Mouse (Mus musculus): Measurements from ENCODE around the gene Ehbp1. TPM values are rescaled to one million over a fixed set of nuclear protein-coding genes. Genes with fewer than 3 reads are reported as not detected.

Ehbp1 gene
- polyA plus RNA-seq, 1 experiment from 2014 or later = 11.5 TPM

- Histone ChIP-seq H3K4me3 (ENCODE audit: low read depth, low read length) (no peak overlapping the region), H3K9ac (no peak overlapping the region), H3K27me3 (ENCODE audit: insufficient read depth, low read length) (no peaks in the 10 kb centered on the region), H3K36me3 (ENCODE audit: insufficient read depth) (no peaks in the 10 kb centered on the region), H3K9me3 (ENCODE audit: low read depth, low read length) (no peaks in the 10 kb centered on the region), H3K4me1 (ENCODE audit: insufficient read depth) (no peaks in the 10 kb centered on the region), H3K27ac (ENCODE audit: low read depth) (no peak overlapping the region), H3K4me2 (no peak overlapping the region)
- TF ChIP-seq CTCF (IDR thresholded peaks at IDR 0.05; ENCODE audit: low read depth) = no peak
- WGBS = 55% methylated on average over 7 of the region's 7 CpGs
- ATAC-seq (ENCODE audit: insufficient read depth) (no peak), DNase-seq (no peak)
These were observed 307.5 kb downstream of the Ehbp1 start for GRCm38 (mm10) chr11:22034564-22035105.

GRCm38 (mm10) chr11:22033582-22033981, 308.5 kb downstream of the Ehbp1 start:
- no peaks in the 10 kb centered on the region for H3K27me3 ChIP-seq (ENCODE audit: insufficient read depth, low read length)
- H3K4me2 ChIP-seq = no peak overlapping the region
- no peaks in the 10 kb centered on the region for H3K9me3 ChIP-seq (ENCODE audit: low read depth, low read length)
- H3K9ac ChIP-seq = no peak overlapping the region
- ATAC-seq (ENCODE audit: insufficient read depth) (no peak), DNase-seq (no peak)
- no peak for TF ChIP-seq CTCF (IDR thresholded peaks at IDR 0.05; ENCODE audit: low read depth)
- no peak overlapping the region for H3K27ac ChIP-seq (ENCODE audit: low read depth)
- no peak overlapping the region for H3K4me3 ChIP-seq (ENCODE audit: low read depth, low read length)
- 85% methylated on average over 3 of the region's 3 CpGs for WGBS
- no peaks in the 10 kb centered on the region for H3K36me3 ChIP-seq (ENCODE audit: insufficient read depth)
- H3K4me1 ChIP-seq (ENCODE audit: insufficient read depth) = no peaks in the 10 kb centered on the region

GRCm38 (mm10) chr11:22020602-22021001, 321.5 kb downstream of the Ehbp1 start:
- DNase-seq (no peak), ATAC-seq (ENCODE audit: insufficient read depth) (no peak)
- no peaks in the 10 kb centered on the region for H3K27me3 ChIP-seq (ENCODE audit: insufficient read depth, low read length)
- TF ChIP-seq CTCF (IDR thresholded peaks at IDR 0.05; ENCODE audit: low read depth) = no peak
- 91% methylated on average over 2 of the region's 2 CpGs for WGBS
- H3K4me3 ChIP-seq (ENCODE audit: low read depth, low read length) = no peak overlapping the region
- H3K27ac ChIP-seq (ENCODE audit: low read depth) = no peak overlapping the region
- H3K9ac ChIP-seq = no peak overlapping the region
- no peaks in the 10 kb centered on the region for H3K9me3 ChIP-seq (ENCODE audit: low read depth, low read length)
- H3K4me2 ChIP-seq = no peak overlapping the region
- H3K36me3 ChIP-seq (ENCODE audit: insufficient read depth) = no peaks in the 10 kb centered on the region
- no peaks in the 10 kb centered on the region for H3K4me1 ChIP-seq (ENCODE audit: insufficient read depth)

GRCm38 (mm10) chr11:22017444-22017843, 324.6 kb downstream of the Ehbp1 start:
- no peak overlapping the region for H3K4me3 ChIP-seq (ENCODE audit: low read depth, low read length)
- no peak for TF ChIP-seq CTCF (IDR thresholded peaks at IDR 0.05; ENCODE audit: low read depth)
- 87% methylated on average over 8 of the region's 8 CpGs for WGBS
- no peaks in the 10 kb centered on the region for H3K27me3 ChIP-seq (ENCODE audit: insufficient read depth, low read length)
- no peaks in the 10 kb centered on the region for H3K36me3 ChIP-seq (ENCODE audit: insufficient read depth)
- no peak overlapping the region for H3K9ac ChIP-seq
- H3K4me2 ChIP-seq = no peak overlapping the region
- no peak overlapping the region for H3K27ac ChIP-seq (ENCODE audit: low read depth)
- no peak for DNase-seq
- no peaks in the 10 kb centered on the region for H3K9me3 ChIP-seq (ENCODE audit: low read depth, low read length)
- H3K4me1 ChIP-seq (ENCODE audit: insufficient read depth) = no peaks in the 10 kb centered on the region
- no peak for ATAC-seq (ENCODE audit: insufficient read depth)

- H3K36me3 ChIP-seq (ENCODE audit: insufficient read depth) = no peaks in the 10 kb centered on the region
- H3K9ac ChIP-seq = no peak overlapping the region
- H3K4me2 ChIP-seq = no peak overlapping the region
- H3K4me3 ChIP-seq (ENCODE audit: low read depth, low read length) = no peak overlapping the region
- no peaks in the 10 kb centered on the region for H3K27me3 ChIP-seq (ENCODE audit: insufficient read depth, low read length)
- WGBS = 74% methylated on average over 3 of the region's 3 CpGs
- ATAC-seq (ENCODE audit: insufficient read depth) (no peak), DNase-seq (no peak)
- H3K4me1 ChIP-seq (ENCODE audit: insufficient read depth) = no peaks in the 10 kb centered on the region
- no peaks in the 10 kb centered on the region for H3K9me3 ChIP-seq (ENCODE audit: low read depth, low read length)
- no peak overlapping the region for H3K27ac ChIP-seq (ENCODE audit: low read depth)
- TF ChIP-seq CTCF (IDR thresholded peaks at IDR 0.05; ENCODE audit: low read depth) = no peak
These were observed 325.8 kb downstream of the Ehbp1 start for GRCm38 (mm10) chr11:22016341-22016740.

GRCm38 (mm10) chr11:22008817-22009216, 333.3 kb downstream of the Ehbp1 start:
- 0 out of 2 replicates have a peak overlapping the region, but pooled peaks have one; percentile 12 for H3K4me3 ChIP-seq (ENCODE audit: low read depth, low read length)
- ATAC-seq (ENCODE audit: insufficient read depth) (no peak), DNase-seq (peak; percentile 57)
- no peaks in the 10 kb centered on the region for H3K36me3 ChIP-seq (ENCODE audit: insufficient read depth)
- H3K27ac ChIP-seq (ENCODE audit: low read depth) = no peak overlapping the region
- H3K27me3 ChIP-seq (ENCODE audit: insufficient read depth, low read length) = peaks cover 50% of the 10 kb centered on the region
- no peak overlapping the region for H3K9ac ChIP-seq
- 28% methylated on average over 2 of the region's 2 CpGs for WGBS
- H3K4me2 ChIP-seq = peak overlapping the region; percentile 50
- no peaks in the 10 kb centered on the region for H3K4me1 ChIP-seq (ENCODE audit: insufficient read depth)
- H3K9me3 ChIP-seq (ENCODE audit: low read depth, low read length) = no peaks in the 10 kb centered on the region
- no peak for TF ChIP-seq CTCF (IDR thresholded peaks at IDR 0.05; ENCODE audit: low read depth)

- 4% methylated on average over 10 of the region's 10 CpGs for WGBS
- no peak for DNase-seq
- peak; percentile 18; the same call in 1 of the 2 replicates for ATAC-seq (ENCODE audit: insufficient read depth)
- Histone ChIP-seq H3K4me1 (ENCODE audit: insufficient read depth) (no peaks in the 10 kb centered on the region), H3K4me3 (ENCODE audit: low read depth, low read length) (0 out of 2 replicates have a peak overlapping the region, but pooled peaks have one; percentile 12), H3K9ac (no peak overlapping the region), H3K9me3 (ENCODE audit: low read depth, low read length) (no peaks in the 10 kb centered on the region), H3K27ac (ENCODE audit: low read depth) (no peak overlapping the region), H3K27me3 (ENCODE audit: insufficient read depth, low read length) (peaks cover 57% of the 10 kb centered on the region), H3K4me2 (peak overlapping the region; percentile 50), H3K36me3 (ENCODE audit: insufficient read depth) (no peaks in the 10 kb centered on the region)
- no peak for TF ChIP-seq CTCF (IDR thresholded peaks at IDR 0.05; ENCODE audit: low read depth)
These were observed 333.9 kb downstream of the Ehbp1 start for GRCm38 (mm10) chr11:22008129-22008596.

All from lung, embryonic 14.5 days (tissue).